Mouse (Mus musculus) mature B cell (primary cell): ENCODE measurements around the gene Vegfd.

Source experiments
- in situ Hi-C: fragments of 300-500 bp; cut with MboI; formaldehyde crosslinking; loops from 2 replicates; pipeline ENCODE4 v1.14.3; 2019

Gene Vegfd

DNA sequence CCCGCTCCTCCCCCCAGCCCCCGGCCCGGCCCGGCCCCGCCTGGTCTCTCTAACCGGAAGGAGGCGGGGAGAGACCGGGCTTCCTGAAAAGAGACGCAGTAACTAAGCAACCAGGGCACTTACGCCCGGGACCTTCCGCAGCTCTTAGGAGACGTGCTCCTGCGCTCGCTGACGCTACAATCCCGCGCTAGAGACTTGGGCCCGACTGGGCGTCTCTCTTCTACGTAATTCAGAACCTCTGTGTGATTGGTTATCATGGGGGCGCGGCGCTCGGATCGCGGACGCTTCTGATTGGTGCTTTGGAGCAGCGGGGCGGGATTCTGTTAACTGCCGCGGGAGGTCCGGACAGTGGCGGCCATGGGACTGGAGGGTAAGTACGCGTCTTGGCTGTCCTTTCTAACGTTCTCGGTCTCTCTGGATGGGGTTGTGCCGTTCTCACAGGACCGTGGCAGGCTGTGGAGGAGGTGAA is 46.3 kb downstream of the Vegfd start, which contains the start of gene Piga:
Gene Piga, plus strand, starts transcription at position 317 of the 469 bp plus-strand sequence.
- in situ Hi-C loops, result loop anchor here (25.0 kb wide), 1 partner anchor 232 kb away; no protein-coding TSS in a partner anchor

DNA sequence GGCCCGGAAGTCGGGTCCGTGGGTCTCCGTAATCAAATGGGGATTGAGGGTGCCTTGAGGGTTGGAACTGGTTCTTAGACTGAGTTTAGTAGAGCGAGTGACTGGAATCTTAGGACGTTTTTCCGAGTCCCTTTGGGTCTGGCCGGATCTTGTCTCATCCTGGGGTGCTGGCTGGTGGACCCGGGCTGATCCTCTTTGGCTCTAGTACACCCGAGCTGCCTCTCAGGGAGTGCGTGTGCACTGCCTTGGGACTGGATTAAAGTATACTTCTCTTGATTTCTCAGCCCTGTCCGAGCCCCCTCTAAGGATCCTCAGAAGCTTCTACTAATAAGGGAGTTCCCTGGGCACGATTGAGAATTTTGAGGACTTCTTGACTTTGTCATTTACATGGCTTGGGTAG is 46.8 kb downstream of the Vegfd start:
- in situ Hi-C loops, result loop anchor here (25.0 kb wide), 1 partner anchor 233 kb away; no protein-coding TSS in a partner anchor

DNA sequence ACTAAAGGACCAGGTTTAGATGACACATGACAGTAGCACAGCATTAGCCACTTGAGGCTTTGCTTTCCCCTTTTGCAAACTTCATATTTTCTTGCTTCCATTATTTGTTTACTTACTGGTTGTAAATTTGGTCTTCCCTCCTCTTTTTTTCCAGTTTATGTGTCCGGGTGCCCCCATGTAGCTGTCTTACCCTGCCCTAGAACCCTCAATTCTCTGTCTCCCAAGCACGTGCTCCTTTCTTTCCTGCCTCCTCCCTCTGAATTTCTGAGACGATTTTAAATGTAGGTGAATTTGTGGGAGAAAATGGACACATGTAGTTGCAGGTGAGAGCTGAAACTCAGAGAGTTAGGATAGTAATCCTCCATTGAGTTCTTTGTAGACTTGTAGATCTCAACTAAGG is 47.3 kb downstream of the Vegfd start:
- in situ Hi-C loops, result loop anchor here (25.0 kb wide), 1 partner anchor 233 kb away; no protein-coding TSS in a partner anchor

DNA sequence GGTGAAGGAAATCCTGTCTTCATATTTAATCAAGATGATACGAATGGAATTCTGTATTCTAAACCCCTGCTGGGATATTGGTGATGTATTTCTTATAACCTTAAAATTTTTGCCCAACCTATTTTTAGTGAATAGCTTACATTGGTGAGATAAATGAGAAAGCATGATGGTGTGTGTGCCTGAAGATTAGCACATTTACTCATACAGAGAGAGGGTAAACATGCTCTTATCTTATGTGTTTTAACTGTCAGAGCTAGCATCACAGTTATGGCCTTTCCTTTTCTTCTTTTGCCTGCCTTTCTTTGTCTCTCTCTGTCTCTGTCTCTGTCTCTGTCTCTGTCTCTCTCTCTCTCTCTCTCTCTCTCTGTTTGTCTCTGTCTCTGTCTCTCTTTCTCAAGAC is 51.6 kb downstream of the Vegfd start:
- in situ Hi-C loops, result loop anchor here (25.0 kb wide), 1 partner anchor 238 kb away; no protein-coding TSS in a partner anchor

DNA sequence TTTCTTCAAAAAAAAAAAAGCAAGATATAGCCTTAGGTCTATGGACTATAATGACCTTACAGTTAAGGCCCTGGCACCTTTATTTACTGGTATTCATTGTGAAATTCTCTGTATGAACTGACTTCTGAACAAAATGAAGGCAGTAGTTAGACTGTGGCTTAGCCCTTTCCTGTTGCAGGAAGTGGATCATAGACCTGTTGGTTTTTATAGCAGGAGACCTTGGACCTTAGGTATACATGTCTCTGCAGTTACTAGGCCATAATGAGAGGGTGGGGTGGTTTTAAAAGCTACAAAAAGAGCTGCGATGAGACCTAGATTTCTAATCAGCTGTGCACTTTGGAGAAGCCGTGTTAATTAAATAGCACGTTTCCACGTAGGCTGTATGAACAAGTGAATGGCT is 54.1 kb downstream of the Vegfd start:
- in situ Hi-C loops, result no loop called here

DNA sequence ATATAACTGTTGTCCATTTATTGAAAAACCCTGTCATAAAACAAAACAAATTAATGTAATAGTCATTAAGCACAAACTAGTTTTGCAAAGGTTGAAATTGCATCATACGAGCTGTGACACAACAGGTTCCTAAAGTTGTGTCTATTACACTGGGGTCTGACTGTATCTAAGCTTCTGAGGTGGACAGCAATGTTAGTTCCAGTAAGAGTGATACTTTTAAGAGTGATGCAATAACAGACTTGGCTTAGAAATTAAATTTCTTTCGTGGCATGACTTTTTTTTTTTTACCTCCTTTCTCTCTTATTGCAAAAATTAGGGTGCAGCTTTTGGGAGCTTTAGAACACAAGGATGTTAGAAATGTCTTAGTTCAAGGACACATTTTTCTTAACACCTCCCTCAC is 55.0 kb downstream of the Vegfd start:
- in situ Hi-C loops, result no loop called here

DNA sequence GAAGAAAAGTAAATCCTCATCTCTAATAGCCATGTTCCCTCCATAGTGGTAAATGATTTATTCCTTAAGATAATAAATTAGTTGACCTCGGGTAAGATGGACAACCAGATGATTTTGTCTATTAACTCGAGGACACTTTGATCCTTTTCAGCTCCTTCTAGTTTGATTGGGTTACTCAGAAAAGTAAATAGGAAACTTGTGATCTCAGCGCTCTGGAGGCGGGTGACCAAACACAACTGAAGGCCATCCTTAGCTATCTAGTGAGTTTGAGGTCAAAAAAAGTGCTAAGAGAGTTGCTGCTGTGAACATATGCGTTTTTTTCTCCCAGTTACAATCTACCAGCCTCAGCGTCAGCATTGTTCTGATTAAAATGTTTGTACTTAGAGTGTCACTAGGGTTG is 57.4 kb downstream of the Vegfd start:
- in situ Hi-C loops, result no loop called here

DNA sequence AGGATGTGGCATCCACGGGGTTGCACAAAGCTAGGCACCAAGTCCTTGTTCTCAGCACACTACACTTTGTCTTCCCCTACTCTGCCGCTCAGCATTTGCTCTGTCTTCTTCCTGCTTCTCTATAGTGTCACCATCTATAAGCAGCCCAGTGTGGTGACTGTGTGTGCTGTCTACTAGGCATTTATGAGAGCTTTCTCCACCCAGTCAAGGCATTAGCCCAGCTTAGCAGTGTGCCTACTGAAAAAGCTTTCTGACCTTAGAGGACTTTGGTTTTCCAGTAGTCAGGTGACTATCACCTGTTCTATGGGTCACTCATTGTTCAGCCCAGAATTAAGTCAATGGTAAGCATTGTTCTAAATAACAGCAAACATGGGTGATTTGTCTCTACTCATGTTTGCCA is 58.0 kb downstream of the Vegfd start:
- in situ Hi-C loops, result no loop called here

DNA sequence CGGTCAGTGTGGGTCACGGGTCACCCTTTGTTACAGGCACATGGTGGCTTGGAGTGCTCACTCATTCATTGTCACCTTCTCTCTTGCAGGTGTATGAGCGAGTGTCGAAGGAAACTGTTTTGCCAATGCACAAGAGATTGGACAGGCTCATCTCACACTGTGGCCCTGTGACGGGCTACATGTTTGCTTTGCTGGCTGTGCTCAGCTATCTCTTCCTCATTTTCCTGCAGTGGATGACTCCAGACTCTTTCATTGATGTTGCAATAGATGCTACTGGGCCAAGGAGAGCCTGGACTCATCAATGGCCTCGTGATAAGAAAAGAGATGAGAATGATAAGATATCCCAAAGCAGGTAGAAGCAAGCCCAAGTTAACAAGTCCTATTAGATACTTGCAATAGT is 58.4 kb downstream of the Vegfd start:
- in situ Hi-C loops, result no loop called here

DNA sequence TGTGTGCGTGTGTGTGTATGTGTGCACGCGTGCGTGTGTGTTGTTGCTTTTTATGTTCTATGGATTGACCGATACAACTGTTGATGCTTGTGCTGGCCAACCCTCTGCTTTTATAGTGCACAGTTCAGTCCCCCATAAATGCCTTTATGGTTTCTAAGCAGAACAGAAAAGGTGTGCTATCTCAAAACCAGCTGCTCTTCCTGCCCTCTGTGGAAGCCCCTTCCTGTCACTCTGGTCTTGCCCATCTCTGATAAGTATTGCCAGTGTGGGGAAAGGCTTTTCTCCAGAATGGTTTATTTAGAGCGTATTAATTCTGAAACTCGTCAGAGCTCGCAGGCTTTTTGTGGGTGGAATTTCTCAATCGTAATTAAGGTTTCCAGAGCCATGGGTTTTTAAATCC is 59.5 kb downstream of the Vegfd start:
- in situ Hi-C loops, result no loop called here

DNA sequence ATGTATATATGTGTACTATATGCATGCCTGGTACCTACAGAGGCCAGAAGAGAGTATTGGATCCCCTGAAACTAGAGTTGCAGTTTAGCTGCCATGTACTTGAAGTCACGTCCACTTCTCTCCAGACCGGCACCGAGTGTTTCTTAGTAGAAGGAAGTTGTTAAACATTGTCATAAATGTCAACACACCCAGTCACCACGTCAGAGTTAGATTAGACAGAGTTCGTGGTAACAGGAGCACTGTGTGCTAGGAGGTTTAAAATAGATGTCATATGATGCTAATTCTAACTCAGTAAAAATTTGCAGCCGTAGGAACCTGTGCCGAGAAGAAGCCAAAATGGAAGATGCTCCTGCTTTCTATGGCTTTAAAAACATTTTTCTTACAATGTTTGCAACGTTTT is 63.5 kb downstream of the Vegfd start, which contains the start of gene Asb11:
Gene Asb11, plus strand, starts transcription at position 286 of the 400 bp plus-strand sequence.
- in situ Hi-C loops, result no loop called here

DNA sequence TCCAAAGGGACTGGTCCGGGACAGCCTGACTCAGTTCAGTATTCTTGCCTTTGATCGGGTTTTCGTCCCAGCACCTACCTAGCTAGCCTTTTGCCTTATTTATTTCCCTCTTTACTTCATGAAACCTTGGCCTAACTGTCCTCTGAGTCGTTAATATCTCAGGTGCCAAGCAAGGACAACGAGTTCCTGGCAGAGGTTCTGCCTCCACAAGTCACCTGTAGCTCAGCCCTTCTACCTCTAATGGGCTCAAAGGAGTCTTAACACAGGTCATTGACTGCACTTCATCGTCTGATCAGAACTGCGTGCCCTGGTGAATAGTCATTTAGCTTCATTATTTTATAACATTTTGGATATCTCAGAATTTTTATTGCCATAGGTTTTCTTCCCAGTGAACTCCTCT is 66.3 kb downstream of the Vegfd start:
- in situ Hi-C loops, result no loop called here

DNA sequence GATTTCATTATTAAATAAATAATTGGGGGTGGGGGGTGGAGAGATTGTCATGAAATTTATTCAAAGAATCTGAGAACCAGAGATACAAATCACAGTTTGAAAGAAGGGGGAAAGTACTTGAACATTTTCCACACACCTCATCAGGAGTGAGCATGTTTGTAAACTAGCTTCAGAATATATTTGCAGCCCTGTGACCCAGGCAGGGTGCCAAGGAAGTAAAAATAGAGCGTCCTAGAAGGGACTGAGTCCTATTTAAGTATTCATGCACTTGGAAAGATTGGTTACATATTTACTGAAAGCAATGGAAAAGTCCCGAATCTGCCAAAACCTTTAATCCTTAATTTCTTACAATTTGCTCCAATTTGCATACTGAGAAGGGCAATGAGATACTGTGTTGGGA is 67.0 kb downstream of the Vegfd start:
- in situ Hi-C loops, result no loop called here

DNA sequence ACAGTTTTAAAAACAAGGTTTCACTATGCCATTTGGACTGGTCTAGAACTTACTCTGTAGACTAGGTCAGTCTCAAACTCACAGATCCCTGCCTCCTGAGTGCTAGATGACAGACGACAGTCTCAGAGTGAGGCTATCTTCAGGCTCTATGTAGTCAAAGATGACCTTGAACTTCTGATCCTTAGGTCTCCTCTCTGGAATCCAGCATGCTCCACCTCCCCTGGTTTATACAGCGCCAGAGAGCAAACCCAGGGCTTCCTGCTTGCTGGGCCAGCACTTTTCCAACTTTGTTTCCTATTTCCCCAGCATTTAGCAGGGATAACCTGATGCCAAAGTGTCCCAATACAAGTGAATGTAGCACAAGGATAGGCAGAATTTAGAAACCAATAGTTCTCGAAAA is 67.5 kb downstream of the Vegfd start:
- in situ Hi-C loops, result no loop called here

DNA sequence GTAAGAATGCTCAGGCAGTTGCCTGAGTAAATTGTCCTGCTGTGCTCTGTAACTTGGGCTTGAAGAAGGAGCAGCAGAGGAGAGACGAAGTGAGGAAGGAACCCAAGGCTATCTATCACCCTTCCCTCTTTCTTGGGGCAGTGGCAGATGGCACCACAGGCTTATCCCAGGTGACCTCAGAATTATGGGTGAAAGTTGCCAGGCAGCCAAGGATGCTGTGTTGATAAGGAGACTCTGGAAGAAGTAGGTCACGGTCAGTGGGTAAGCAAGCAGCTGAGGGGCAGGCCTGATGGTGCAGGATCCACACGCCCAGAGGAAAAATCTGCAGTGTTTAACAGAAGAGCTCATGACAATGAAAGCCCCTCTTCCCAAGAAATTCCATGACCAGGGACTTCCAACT is 68.1 kb downstream of the Vegfd start:
- in situ Hi-C loops, result no loop called here

DNA sequence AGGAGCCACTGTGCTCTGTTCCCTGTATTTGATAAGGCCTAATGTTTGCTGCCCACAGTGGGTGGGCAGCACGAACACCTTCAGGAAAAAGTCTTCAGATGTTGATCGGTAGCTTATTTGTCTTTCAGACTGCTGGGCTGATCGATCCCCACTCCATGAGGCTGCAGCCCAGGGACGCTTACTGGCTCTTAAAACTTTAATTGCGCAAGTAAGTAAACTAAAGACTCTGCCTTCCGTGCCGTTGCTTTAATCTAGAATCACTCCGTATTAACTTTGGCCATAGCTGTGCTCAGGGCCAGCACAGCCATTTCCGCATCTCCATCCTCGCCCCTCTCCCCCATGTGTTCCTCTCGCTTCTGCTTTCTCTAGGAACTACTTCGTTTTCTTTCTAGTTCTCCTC is 72.4 kb downstream of the Vegfd start:
- in situ Hi-C loops, result no loop called here

DNA sequence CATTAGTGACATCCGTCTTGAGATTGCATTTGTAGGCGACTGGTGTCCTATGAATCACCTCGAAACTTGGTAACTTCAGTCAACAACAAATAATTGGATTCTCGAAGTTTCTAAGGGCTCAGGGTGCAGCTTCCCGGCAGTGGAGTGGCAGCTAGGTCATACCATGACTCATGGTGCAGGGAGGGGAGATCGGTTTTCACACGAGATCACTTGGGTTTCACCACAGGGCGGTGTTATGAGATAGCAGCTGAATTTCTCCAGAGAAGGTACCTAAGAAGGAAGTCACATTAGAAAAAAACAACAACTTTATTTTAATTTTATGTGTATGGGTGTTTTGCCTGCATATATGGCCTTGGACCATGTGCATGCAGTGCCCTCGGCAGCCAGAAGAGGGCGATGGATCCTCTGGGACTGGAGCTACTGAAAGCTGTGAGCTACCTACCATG is 73.0 kb downstream of the Vegfd start:
- in situ Hi-C loops, result no loop called here

DNA sequence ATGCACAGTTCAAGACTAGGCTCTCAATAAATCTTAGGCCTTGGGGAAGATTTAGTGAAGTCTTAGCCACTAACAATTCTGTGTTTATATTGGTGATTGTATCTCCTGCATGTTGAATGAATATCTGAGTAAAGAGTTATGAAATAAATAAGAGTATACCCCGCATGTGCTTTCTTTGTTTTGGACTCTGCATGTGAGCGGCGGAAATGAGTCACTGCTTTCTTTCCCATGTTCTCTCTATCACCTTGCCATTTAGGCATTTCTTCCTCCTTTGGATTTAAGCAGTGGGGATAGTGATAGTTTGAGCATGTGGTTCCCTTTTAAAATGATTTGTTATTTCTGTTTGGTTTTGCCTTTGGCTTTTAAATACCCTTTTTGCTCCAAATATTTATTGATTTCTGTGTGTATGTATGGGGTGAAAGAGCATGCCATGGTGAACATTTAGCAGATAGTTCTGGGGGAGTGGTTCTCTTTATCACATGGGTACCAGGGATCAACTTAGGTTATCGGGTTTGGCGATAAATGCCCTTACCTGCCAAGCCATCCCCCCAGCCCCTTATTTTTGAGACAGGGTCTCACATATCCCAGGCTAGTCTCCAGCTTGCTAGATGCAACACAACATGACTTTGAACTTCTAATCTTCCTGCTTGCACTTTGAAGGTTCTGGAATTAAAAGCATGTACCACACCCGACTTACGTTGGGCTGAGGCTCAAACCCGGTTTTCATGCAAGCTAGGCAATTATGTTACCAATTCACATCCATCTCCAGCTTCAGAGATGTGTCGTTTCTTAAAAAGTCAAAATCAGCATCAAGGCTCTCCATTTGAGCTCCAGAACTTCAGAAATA is 73.9 kb downstream of the Vegfd start:
- in situ Hi-C loops, result no loop called here

DNA sequence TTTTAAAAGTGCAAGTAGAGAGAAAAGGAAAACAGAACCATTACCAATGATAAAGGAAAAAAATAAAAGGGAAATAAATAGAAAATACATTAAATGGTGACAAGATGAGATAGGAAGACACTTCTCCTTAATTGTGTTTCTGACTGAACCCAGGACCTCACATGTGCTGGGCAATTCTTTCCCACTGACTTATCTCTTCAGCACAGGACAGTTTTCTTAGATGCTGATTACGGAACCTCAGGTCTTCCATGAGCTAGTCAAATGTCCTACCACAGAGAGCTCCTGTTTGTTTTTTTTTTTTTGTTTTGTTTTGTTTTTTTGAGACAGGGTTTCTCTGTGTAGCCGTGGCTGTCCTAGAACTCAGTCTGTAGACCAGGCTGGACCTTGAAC is 74.5 kb downstream of the Vegfd start:
- in situ Hi-C loops, result no loop called here

DNA sequence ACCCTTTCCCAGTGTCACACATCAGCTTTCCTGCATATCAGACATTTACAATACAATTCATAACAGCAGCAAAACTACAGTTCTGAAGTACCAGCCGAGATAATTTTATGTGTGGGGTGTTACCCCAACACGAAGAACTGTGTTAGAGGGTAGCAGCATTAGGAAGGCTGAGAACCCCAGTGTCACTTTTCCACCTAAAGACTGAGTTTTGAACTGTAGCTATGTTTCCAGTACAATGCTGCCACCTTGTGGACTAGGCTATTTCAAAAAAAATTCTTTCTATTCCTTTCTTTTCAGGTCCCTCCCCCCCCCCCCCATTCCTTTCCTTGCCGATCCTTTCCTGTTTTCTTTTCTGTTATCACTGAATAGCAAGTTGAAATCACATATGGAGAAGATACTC is 76.0 kb downstream of the Vegfd start:
- in situ Hi-C loops, result no loop called here
